Mouse (Mus musculus) layer of hippocampus, adult 2 months (tissue): ENCODE results near the gene Ebi3. TPM values are rescaled to one million over a fixed set of nuclear protein-coding genes. Genes with fewer than 3 reads are reported as not detected.

ENCODE experiments used
- DNase-seq, 2 experiments: peaks; one replicate each; pipeline ENCODE4 v3.0.0; 2022; ENCODE audit warnings: low spot score in 2 of 2
- H3K27ac ChIP-seq: fragments of 200-600 bp; 2 replicates; pipeline ENCODE4 v1.8.1; 2022
- H3K4me3 ChIP-seq: fragments of 200-600 bp; 2 replicates; pipeline ENCODE4 v1.8.1; 2022; ENCODE audit warnings: mild to moderate bottlenecking
- CTCF ChIP-seq: fragments of 200-600 bp; conservative IDR thresholded peaks from 2 replicates; pipeline ENCODE4 v1.8.1; 2022; ENCODE audit warnings: antibody characterized with exemption, mild to moderate bottlenecking, moderate library complexity
- total RNA-seq, 2 experiments: library from RNA; stranded (reverse); gene quantifications; 2 replicates each; pipeline ENCODE4 v1.2.3; 2021

Ebi3 gene
- total RNA-seq, 2 experiments from 2014 or later: 1.0 to 1.6 TPM

DNA sequence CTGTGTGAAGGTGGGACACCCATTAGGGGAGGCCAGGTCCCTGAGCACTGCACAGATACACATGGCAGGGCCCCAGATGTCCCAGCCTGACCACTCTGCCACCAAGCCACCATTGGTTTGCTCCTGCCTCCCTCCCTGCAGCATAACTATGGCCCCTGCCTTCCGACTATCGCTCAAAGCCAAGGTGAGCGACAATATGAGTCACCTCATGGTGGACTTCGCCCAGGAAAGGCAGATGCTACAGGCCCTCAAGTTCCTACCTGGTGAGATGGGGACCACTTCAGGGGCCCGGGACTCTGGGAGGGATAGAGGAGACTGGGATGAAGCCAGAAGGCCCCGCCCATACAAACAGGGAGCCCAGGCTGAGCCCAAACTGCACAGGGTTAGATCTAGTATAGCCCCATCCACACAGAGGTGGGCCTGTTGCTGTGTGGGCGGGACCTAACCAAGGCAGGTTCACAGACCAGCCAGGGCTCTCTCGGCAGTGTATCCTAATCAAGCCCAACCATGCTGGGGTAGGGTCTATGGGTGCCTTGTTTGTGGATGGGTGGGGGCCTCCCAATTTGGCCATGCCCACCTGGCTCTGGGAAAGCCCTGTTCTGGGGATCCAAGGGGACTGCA lies 37.9 kb downstream of the Ebi3 start:
- DNase-seq: no peak
- Histone ChIP-seq H3K27ac (no peak overlapping the region), H3K4me3 (no peak overlapping the region)
- TF ChIP-seq CTCF: no peak

DNA sequence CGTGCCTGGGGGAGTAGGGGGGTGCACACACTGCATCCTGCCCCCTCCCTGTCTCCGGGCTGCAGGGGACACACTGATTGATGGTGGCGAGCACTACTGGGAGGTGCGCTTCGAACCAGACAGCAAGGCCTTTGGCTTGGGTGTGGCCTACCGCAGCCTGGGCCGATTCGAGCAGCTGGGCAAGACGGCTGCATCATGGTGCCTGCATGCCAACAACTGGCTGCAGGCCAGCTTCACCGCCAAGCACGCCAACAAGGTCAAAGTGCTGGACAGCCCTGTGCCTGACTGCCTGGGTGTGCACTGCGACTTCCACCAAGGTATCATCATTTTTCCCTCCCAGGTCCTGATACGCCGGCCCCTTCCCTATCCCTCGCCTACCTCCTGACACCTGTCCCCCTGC lies 43.6 kb downstream of the Ebi3 start:
- no peak for TF ChIP-seq CTCF
- DNase-seq: no peak
- H3K4me3 ChIP-seq: no peak overlapping the region
- H3K27ac ChIP-seq: no peak overlapping the region

DNA sequence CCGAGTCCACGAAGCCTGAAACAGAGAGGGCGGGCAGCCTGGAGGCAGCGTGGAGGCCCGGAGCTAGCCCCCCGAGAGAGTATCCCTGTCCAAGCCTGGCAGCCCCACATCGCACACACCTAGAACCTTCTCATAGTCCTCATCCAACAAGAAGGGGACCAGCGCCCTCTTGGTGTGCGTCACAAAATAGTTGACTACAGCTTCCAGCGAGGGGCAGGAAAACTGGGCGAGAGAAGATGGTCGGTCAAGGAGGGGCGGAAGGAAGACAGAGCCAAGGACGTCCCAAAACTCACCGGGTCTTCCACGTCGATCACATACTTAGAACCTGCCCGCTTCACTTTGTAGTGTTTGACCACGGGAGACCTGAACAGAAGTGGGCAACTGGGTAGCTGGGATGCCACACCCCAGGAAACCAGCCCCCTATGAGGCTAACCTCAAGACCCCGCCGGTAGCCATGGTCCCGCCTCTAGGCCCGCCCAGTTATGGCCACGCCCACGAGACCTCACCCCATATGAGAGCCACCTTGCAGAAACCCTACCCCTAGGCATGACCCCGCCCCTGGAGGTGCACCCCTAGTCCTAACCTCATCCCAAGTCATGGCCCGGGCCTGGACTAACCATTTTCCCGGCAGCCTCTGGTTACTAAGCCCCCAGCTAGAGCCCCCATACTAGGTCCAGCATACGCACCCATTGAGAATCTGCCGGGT lies 47.5 kb downstream of the Ebi3 start:
- peak; percentile 19; the same call in 1 of the 2 replicates for TF ChIP-seq CTCF
- H3K27ac ChIP-seq: no peak overlapping the region
- no peak overlapping the region for H3K4me3 ChIP-seq

DNA sequence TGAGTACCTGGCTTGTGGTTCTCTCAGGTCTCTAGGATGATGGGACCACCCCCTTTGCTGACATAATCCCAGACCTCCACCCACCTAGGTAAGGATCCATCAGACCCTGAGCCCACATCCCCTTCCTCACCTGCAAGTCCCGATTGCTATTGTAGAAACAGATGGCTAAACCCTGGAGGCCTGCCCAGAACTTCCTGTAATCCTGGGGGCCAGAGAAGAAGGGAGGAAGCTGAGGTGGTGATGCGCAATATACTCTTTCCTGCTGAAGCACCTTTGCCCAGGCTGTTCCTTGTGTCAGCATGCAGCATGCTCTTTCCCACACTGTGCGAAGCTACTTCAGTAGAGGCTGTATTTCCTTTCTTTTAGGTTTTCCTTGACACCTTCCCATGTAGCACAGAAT lies 50.6 kb downstream of the Ebi3 start:
- no peak for DNase-seq
- no peak overlapping the region for H3K27ac ChIP-seq
- no peak overlapping the region for H3K4me3 ChIP-seq
- TF ChIP-seq CTCF: no peak

More for the DNA sequence above, 47.5 kb downstream of the Ebi3 start:
- DNase-seq: no peak

DNA sequence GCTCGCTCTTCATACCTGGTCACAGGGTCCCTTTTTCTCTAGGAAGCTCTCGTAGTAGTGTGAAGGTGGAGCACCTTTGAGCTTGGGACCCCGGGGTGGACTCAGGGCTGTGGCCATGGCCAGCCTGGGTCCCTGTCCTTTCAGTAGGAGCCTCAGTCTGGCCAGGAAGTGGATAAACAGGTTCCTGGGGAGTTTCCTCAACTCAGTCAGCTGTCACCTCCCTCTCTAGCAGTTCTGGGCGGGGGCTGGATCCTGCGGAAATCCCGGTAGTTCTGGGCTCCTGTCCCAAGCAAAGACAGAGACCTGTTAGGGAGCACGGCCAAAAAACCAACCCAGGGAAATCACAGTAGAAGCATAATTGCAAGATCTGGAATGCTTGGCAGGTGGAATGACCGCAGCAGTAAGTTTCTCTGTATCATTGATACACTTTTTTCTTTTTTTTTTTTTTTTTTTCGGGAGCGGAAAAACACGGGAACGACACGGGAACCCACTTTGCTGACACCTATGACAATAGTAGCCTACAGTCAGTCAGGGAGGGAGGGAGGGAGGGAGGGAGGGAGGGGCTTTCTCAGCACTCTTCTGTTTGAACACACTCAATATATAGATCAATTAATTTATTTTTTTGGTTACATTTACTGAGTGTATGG lies 53.1 kb downstream of the Ebi3 start, which contains the start of the genes Stap2 and Mpnd:
Gene Stap2 (minus strand): TSS at position 170 of the 647 bp plus-strand sequence.
Gene Mpnd (plus strand): TSS at position 297 of the 647 bp plus-strand sequence.
- no peak for TF ChIP-seq CTCF
- Histone ChIP-seq H3K4me3 (peak within 1 kb of the TSS; percentile 26; the same call in 1 of the 2 replicates), H3K27ac (no peak within 1 kb of the TSS)
- DNase-seq: no peak

Other genes starting within 250 kb of the Ebi3 start
- 1 to 10 TPM; 6.5 to 7.5 TPM for gene Pot1b, start 240.0 kb upstream of the Ebi3 start, total RNA-seq
- gene Adgre4, start 202.7 kb upstream of the Ebi3 start, total RNA-seq: not detected
- 1 to 10 TPM; 5.0 to 7.4 TPM for gene Zfp119a, start 73.7 kb upstream of the Ebi3 start, total RNA-seq
- gene Zfp959, start 60.5 kb upstream of the Ebi3 start, total RNA-seq: 1 to 10 TPM; 6.2 to 6.9 TPM
- gene Zfp119b, start 3.1 kb upstream of the Ebi3 start, total RNA-seq: 1 to 10 TPM; 3.5 to 4.0 TPM
- gene Yju2, start 6.5 kb downstream of the Ebi3 start, total RNA-seq: 10 to 100 TPM; 18.1 to 19.0 TPM
- gene Shd, start 17.8 kb downstream of the Ebi3 start, total RNA-seq: 10 to 100 TPM; 23.7 to 28.4 TPM
- 10 to 100 TPM; 67.2 to 69.0 TPM for gene Fsd1, start 33.9 kb downstream of the Ebi3 start, total RNA-seq
- 1 to 10 TPM; 2.2 to 2.8 TPM for gene Stap2, start 52.9 kb downstream of the Ebi3 start, total RNA-seq
- 100 to 1,000 TPM; 101 to 103 TPM for gene Mpnd, start 53.1 kb downstream of the Ebi3 start, total RNA-seq
- gene Sh3gl1, start 84.0 kb downstream of the Ebi3 start, total RNA-seq: 10 to 100 TPM; 63.0 to 69.7 TPM
- gene Chaf1a, start 87.8 kb downstream of the Ebi3 start, total RNA-seq: 1 to 10 TPM; 2.7 to 3.3 TPM
- 10 to 100 TPM; 82.9 to 89.3 TPM for gene Ubxn6, start 122.4 kb downstream of the Ebi3 start, total RNA-seq
- gene Hdgfl2, start 127.0 kb downstream of the Ebi3 start, total RNA-seq: 100 to 1,000 TPM; 122 to 135 TPM
- 10 to 100 TPM in 1 of 2 experiments, 1 to 10 TPM in 1; 7.5 to 10.1 TPM for gene Plin4, start 157.2 kb downstream of the Ebi3 start, total RNA-seq
- under 1 TPM; 0.54 to 0.76 TPM for gene Plin5, start 165.0 kb downstream of the Ebi3 start, total RNA-seq
- 1 to 10 TPM in 1 of 2 experiments, under 1 TPM in 1; 0.77 to 1.6 TPM for gene Lrg1, start 169.4 kb downstream of the Ebi3 start, total RNA-seq
- 100 to 1,000 TPM; 125 to 133 TPM for gene Sema6b, start 187.7 kb downstream of the Ebi3 start, total RNA-seq
- 1 to 10 TPM; 5.4 to 7.0 TPM for gene Tnfaip8l1, start 209.8 kb downstream of the Ebi3 start, total RNA-seq
- 10 to 100 TPM; 40.6 to 41.1 TPM for gene Mydgf, start 231.3 kb downstream of the Ebi3 start, total RNA-seq